Mouse (Mus musculus): Measurements from ENCODE around the gene Col4a4.

DNA sequence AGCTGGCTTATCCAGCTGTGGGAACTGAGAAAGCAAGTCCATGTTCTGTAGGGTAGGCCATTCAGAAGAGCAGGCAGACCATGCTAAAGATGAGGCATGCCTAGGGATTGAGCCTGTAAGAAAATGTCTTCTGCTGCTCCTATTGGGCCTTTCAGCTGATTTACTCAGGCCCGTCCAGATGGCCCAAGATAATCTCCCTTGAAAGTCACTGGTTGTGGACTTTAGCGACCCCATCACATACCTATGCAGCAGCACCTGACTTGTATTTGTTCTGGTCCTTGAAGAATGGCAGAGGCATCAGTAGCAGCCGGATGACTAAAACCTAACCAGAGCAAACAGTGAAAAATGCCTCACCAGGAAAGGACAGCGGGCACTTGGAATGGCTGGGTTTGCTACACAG lies 171.0 kb downstream of the Col4a4 start:
- no peak for TF ChIP-seq POLR2A (IDR thresholded peaks at IDR 0.05; ENCODE audit: borderline replicate concordance, control insufficient read depth, low read depth, low read length)
- no peak for TF ChIP-seq CTCF (IDR thresholded peaks at IDR 0.05; ENCODE audit: control insufficient read depth, insufficient read depth, low read length)
